Mouse (Mus musculus): Measurements from ENCODE around the gene Sec24c.
"Not testable (repeated sequence)": the region's sequence is repeated elsewhere in the genome, so short reads cannot be mapped to it uniquely, and the experiment has no call there.

The Sec24c gene

DNA sequence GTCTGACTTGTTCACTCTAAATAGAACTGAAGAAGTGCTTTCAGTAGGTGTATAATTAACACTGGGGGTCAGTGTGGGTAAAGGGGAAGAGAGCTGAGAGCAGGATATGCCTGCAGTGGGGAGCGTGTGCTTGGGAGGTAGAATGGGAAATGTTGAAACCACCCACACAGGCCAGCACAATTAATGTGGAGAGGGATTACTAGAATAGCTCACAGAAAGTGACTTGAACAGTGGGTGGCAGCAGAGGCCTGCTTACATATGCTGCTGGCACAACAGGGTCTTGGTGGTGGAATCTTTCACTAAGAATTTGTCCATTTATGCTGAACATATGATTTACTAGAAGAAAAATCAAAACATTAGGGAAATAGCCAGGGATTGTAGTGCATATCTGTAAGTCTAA lies 22.9 kb downstream of the Sec24c start:
- DNase-seq (ENCODE audit: low read depth, low spot score), result no peak

DNA sequence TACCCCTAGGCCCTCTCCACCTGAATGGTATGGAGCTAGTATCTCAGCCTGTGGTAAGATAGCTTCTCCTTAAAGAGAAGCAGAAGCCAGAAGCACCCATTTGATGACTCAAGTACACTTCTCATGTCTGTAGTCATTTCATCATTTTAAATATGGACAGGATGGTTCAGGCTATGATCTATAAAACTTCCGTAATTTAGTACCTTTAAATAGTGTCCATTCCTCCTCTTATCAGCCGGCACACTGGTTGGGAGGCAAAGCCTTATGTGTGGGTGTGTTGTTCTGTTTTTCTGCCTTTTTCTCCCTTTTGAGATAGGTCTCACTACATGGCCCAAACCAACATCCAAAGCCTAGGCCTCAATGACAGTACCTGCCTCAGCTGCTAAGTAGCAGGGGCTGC lies 24.4 kb downstream of the Sec24c start:
- no peak for DNase-seq (ENCODE audit: low read depth, low spot score)

- no peak for DNase-seq (ENCODE audit: low read depth, low spot score)
Observed at GRCm38 (mm10) chr14:20700362-20700761, 26.3 kb downstream of the Sec24c start.

DNA sequence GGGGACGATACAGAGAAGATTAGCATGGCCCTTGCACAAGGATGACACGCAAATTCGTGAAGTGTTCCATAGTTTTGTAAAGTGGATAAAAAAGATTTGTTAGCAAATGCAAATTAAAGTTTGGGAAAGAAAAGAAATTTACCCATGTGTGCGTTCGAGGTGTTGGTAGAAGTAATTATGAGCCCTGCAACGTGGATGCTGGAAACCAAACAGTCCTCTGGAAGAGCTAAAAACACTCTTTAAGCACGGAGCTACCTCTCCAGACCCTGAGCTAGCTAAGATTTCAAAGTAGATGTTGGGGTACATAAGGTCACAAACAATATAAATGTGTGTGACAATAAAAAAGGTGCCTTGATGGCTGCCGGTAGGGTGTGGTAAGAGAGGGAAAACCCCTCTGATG lies 27.4 kb downstream of the Sec24c start:
- DNase-seq (ENCODE audit: low read depth, low spot score), result no peak

DNA sequence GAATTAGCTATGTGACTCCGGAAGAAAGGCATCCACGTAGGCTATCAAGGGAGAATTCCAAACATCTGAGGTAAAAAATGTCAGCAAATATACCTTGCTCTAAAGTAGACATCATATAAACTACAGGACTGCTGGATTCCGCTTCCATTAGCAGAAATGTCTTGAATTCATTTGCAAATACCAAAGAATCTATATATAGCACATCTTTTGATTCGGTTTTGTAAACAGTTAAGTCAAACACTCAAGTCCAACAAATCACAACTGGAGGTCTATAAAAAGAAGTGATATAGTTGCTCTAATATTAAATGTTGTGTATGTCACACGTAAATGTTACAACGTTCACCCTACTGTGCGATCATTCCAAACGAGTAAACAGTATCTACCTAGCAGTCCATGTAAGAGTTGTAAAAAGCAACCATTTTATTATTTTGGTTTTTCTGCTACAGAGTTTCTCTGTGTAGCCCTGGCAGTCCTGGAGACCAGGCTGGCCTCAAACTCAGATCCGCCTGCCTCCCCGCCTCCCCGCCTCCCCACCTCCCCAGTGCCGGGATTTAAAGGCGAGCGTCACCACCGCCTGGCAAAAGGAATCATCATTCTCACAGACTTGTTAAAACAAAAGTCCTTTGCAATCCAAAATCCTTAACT lies 28.1 kb downstream of the Sec24c start:
- no peak for DNase-seq (ENCODE audit: low read depth, low spot score)

GRCm38 (mm10) chr14:20702741-20703381 lies 28.8 kb downstream of the Sec24c start, which contains the start of gene Chchd1:
Chchd1 (plus strand) TSS chr14:20703006.
- peak; percentile 75 for DNase-seq (ENCODE audit: low read depth, low spot score)

GRCm38 (mm10) chr14:20703461-20703860 lies 29.4 kb downstream of the Sec24c start:
- not testable (repeated sequence) for DNase-seq (ENCODE audit: low read depth, low spot score)

DNA sequence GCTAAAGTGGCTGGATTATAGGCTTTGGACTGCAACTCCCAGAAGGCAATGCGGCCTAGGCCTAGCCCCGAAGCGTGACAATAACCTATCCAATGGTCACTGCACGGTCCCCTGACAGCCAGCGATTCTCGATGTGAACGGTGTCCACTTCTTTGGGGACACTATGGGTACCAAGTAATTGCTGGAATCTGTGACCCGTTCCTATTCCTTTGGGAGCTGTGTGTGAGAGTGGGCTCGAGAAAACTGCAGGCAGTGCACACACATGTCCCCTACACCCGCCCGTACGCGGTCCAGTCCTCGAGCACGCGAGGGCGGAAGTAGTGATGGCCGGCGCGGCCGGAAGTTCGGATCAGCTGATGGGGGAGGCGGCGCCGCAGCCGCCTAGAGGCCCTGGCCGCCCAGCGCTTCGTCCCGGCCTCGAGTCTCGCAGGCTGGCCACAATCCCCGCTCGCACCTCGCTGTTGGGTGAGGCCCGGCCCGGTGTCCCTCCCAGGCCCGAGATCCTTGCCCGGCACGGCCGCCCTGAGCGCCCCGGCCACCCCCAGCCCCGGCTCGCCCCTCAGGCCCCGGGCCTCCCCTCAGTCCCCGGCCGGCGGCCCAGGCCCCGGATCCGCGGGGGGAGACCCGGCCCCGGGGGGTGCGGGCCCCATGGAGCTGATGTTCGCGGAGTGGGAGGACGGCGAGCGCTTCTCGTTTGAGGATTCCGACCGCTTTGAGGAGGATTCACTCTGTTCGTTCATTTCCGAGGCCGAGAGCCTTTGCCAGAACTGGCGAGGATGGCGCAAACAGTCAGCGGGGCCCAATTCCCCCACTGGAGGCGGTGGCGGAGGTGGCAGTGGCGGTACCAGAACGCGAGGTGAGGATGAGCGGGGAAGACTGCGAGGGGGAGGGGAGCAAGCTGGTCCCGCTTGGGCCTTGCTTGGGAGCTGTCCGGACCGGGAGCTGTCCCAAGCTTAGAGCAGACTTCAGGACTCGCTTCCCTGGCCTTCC lies 33.4 kb downstream of the Sec24c start, which contains the start of gene Zswim8:
Zswim8 (plus strand) TSS at position 352 of the 990 bp plus-strand sequence.
- peak; percentile 74 for DNase-seq (ENCODE audit: low read depth, low spot score)

GRCm38 (mm10) chr14:20708239-20708638 lies 34.1 kb downstream of the Sec24c start:
- DNase-seq (ENCODE audit: low read depth, low spot score), result no peak

DNA sequence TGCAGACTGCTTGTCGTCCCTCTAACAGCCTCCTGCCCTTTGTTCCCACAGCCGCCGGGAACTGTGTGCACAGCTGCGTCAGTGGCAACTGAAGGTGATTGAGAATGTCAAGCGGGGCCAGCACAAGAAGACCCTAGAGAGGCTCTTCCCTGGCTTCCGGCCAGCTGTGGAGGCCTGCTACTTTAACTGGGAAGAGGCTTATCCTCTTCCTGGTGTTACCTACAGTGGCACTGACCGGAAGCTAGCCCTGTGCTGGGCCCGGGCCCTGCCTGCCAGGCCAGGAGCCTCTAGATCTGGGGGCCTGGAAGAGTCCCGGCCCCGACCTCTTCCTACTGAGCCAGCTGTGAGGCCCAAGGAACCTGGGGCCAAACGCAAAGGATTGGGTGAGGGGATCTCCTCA lies 39.7 kb downstream of the Sec24c start:
- no peak for DNase-seq (ENCODE audit: low read depth, low spot score)

GRCm38 (mm10) chr14:20718443-20718842 lies 44.3 kb downstream of the Sec24c start:
- DNase-seq (ENCODE audit: low read depth, low spot score), result no peak

GRCm38 (mm10) chr14:20719767-20720166 lies 45.7 kb downstream of the Sec24c start:
- DNase-seq (ENCODE audit: low read depth, low spot score), result no peak

GRCm38 (mm10) chr14:20721371-20721770 lies 47.3 kb downstream of the Sec24c start:
- DNase-seq (ENCODE audit: low read depth, low spot score), result no peak

DNA sequence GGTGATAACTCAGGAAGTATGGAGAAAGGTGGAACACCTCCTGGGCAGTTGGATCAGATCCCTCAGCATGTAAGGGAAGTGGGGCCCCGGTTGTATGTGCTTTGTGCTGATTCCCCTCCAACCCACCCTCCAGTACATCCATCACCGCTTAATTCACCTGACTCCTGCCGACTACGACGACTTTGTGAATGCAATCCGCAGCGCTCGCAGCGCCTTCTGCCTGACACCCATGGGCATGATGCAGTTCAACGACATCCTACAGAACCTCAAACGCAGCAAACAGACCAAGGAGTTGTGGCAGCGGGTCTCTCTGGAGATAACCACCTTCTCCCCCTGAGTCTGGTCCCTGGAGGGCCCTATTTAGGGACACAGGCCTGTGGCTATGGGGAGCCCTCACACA lies 48.9 kb downstream of the Sec24c start:
- DNase-seq (ENCODE audit: low read depth, low spot score), result no peak

GRCm38 (mm10) chr14:20724043-20724442 lies 49.9 kb downstream of the Sec24c start:
- DNase-seq (ENCODE audit: low read depth, low spot score), result peak; percentile 40

DNA sequence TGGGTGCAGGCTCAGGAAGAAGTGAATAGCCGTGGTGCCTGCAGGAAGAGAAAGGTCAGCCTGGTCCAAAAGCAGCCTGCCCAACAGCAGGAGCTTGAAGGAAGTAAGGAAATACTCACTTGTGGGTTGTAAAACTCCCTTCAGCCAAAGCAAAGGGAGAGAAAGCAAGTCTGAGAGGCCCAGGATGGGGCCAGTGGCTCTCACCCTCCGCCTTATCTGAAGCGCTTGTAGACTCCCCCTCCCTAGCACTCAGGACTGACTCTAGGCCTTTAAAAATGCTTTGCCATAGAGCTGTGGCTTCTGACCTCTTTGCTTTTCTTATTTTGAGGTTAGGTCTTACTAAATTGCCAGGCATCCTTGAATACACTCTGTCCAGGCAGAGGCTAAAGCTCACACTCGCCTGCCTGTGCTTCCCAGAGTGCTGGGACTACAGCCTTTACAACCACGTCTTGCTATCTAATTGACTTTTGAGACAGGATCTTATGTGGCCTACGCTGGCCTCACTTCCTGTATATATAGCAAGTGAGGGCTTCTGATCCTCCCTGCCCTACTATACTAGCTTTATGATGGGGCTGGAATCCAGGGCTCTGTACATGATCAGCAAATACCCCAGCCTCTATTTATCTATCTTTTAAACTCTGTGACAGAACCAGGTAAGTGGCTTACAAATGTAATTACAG lies 51.7 kb downstream of the Sec24c start:
- no peak for DNase-seq (ENCODE audit: low read depth, low spot score)

DNA sequence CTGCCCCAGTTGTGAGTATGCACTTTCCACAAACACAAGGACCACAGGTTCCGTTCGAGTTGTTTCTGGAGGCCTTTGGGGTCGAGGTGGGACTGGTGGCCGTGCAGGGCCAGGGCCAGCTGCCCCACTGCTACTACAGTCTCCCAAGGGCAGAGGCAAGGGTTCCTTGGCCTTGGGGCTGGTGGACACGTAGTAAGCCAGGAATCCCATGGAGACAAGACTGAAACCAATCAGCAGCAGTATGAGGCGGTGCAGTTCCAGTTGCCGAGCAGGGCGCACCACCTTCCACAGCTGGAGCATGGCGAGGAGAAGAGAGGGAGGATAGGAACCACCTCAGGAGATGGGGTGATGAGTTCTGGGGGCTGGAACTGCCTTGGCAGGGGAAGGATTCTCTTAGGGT lies 55.8 kb downstream of the Sec24c start:
- no peak for DNase-seq (ENCODE audit: low read depth, low spot score)

GRCm38 (mm10) chr14:20730853-20731602 lies 56.9 kb downstream of the Sec24c start:
- no peak for DNase-seq (ENCODE audit: low read depth, low spot score)

- DNase-seq (ENCODE audit: low read depth, low spot score), result peak; percentile 55
Observed at GRCm38 (mm10) chr14:20733041-20733951, 59.2 kb downstream of the Sec24c start.
